Mouse (Mus musculus) heart, adult 2 months (tissue): ENCODE data around the gene Tab2. TPM values are rescaled to one million over a fixed set of nuclear protein-coding genes. Genes with fewer than 3 reads are reported as not detected.

Source experiments
- DNase-seq, 2 experiments: peaks; one replicate each; pipeline ENCODE4 v3.0.0; 2021
- H3K27ac ChIP-seq: fragments of 200-600 bp; 2 replicates; pipeline ENCODE4 v1.8.1; 2022
- H3K27me3 ChIP-seq: fragments of 200-500 bp; 2 replicates; pipeline ENCODE4 v1.6.1; 2012; ENCODE audit warnings: mild to moderate bottlenecking, low read length, inconsistent platforms, mixed read lengths; ENCODE audit not compliant: control insufficient read depth, insufficient read depth
- H3K36me3 ChIP-seq: fragments of 200-500 bp; 2 replicates; pipeline ENCODE4 v1.6.1; 2012; ENCODE audit warnings: low read length, inconsistent platforms; ENCODE audit not compliant: control insufficient read depth, insufficient read depth
- H3K4me1 ChIP-seq: fragments of 200-500 bp; 2 replicates; pipeline ENCODE4 v1.6.1; 2011; ENCODE audit warnings: low read length; ENCODE audit not compliant: control insufficient read depth, insufficient read depth
- H3K4me3 ChIP-seq: fragments of 200-600 bp; 2 replicates; pipeline ENCODE4 v1.8.1; 2022
- H3K79me2 ChIP-seq: fragments of 200-500 bp; replicated peaks from 2 replicates; pipeline ENCODE4 v1.6.1; 2012; ENCODE audit warnings: mild to moderate bottlenecking, inconsistent platforms, low read length, moderate library complexity, mixed read lengths; ENCODE audit not compliant: control insufficient read depth, insufficient read depth
- H3K9ac ChIP-seq: fragments of 200-500 bp; 2 replicates; pipeline ENCODE4 v1.6.1; 2012; ENCODE audit warnings: low read depth, mild to moderate bottlenecking, control low read depth, inconsistent platforms, low read length, mixed read lengths
- CTCF ChIP-seq: fragments of 200-600 bp; IDR thresholded peaks from 2 replicates; pipeline ENCODE4 v1.8.1; 2022; ENCODE audit warnings: antibody characterized with exemption, mild to moderate bottlenecking, moderate library complexity
- EP300 ChIP-seq: fragments of 200-500 bp; IDR thresholded peaks from 2 replicates; pipeline ENCODE4 v1.6.1; 2011; ENCODE audit warnings: low read depth, low read length, control low read depth; ENCODE audit not compliant: insufficient read depth
- POLR2A ChIP-seq: fragments of 200-500 bp; IDR thresholded peaks from 2 replicates; pipeline ENCODE4 v1.6.1; 2011; ENCODE audit warnings: mild to moderate bottlenecking, low read depth, low read length, control low read depth; ENCODE audit not compliant: insufficient read depth
- WGBS: fragments of 180-500 bp; shearing (Covaris S2); methylation state at CpG from one replicate; pipeline ENCODE4 v1.1.7; 2018; 5-methylcytosine and 5-hydroxymethylcytosine counted together
- intact Hi-C: fragments of 180-260 bp; cut with DNase I; formaldehyde crosslinking; loops from one replicate; pipeline ENCODE4 v1.15.1; 2025
- long read RNA-seq: library from polyadenylated mRNA; stranded (forward); transcript quantifications from one replicate; pipeline ENCODE4 v2.0.0, GENCODE M21; 2021
- polyA plus RNA-seq: library from polyadenylated mRNA; depleted of rRNA; stranded (reverse); fragments of >200 nt; gene quantifications from 2 replicates; pipeline ENCODE4 v1.2.3, GENCODE M21; 2012; rRNA removed
- total RNA-seq, 2 experiments: library from RNA; stranded (reverse); gene quantifications; 2 replicates each; pipeline ENCODE4 v1.2.3; 2021

Gene Tab2
- total RNA-seq (10 to 100 TPM; 46.4 to 50.4 TPM), polyA plus RNA-seq (32.2 and 54.3 TPM in 2 replicates)
- long read RNA-seq, partial matches to known transcripts = 1 of 11 reads
- long read RNA-seq, other reads (novel, unspliced or antisense) = 10 of 11 reads

DNA sequence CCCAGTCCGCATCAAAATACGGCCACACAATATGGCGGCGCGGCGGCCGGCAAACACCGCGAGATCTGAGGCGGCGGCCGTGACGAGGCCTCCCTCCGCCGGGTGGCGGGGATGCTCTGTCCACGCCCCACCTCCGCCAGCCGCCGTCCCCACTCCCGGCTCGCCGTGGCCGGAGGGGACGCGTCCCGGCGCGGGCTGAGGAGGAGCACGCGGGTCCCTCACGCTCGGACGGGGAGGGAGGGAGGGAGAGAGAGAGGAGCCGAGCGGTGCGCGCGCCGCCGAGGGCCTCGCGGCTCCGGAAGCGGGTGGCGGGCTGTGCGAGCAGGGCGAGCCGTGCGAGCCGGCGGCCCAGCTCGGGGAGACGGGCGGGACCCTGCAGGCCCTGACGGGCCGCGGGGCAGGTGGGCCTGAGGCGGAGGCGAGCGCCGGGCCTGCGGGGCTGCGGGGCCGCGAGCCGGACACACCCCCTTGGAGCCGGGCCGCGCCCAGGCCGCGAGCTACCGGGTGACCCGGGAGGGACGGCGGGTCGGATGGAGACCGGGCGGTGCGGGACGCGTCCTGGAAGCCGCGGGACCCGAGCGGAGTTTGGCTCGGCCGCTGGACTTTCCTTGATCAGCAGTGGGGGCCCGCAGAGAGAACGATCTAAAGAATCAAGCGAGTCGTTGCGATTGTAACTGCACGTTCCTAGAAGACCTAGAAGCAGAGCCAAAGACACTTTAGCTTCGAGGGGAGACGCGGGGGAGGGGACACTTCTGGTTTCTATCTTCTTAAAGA lies at the start of gene Tab2:
Tab2 (minus strand) TSS at position 3 of the 774 bp plus-strand sequence.
- intact Hi-C loops = loop anchor here (5.0 to 10.0 kb wide), 3 partner anchors 44 to 272 kb away; partner anchors contain the start of genes Ginm1, Lats1, Pcmt1 and Ppil4
- no peak for TF ChIP-seq CTCF
- no peak; the same call in 1 of the 2 replicates for TF ChIP-seq POLR2A
- TF ChIP-seq EP300 = no peak

GRCm38 (mm10) chr10:7992258-7992919 lies 36.4 kb upstream of the Tab2 start:
- H3K79me2 ChIP-seq = no peaks in the 10 kb centered on the region
- intact Hi-C loops = no loop called here
- H3K4me1 ChIP-seq = no peaks in the 10 kb centered on the region
- TF ChIP-seq POLR2A (no peak), EP300 (no peak), CTCF (no peak)
- no peak overlapping the region for H3K9ac ChIP-seq
- DNase-seq = no peak
- H3K4me3 ChIP-seq = no peak overlapping the region
- no peaks in the 10 kb centered on the region for H3K36me3 ChIP-seq
- H3K27me3 ChIP-seq = no peaks in the 10 kb centered on the region
- H3K27ac ChIP-seq = no peak overlapping the region
- WGBS = 74% methylated on average over 10 of the region's 10 CpGs

More for the DNA sequence above, at the start of gene Tab2:
- peaks cover 5% of the 10 kb centered on the region for H3K79me2 ChIP-seq
- DNase-seq = peak; percentile 95
- under 1% methylated on average over 91 of the region's 97 CpGs for WGBS
- H3K27ac ChIP-seq = peak within 1 kb of the TSS; percentile 84
- peaks cover 10% of the 10 kb centered on the region for H3K36me3 ChIP-seq
- no peaks in the 10 kb centered on the region for H3K27me3 ChIP-seq
- H3K4me3 ChIP-seq = peak within 1 kb of the TSS; percentile 79
- peak within 1 kb of the TSS; percentile 99 for H3K9ac ChIP-seq
- H3K4me1 ChIP-seq = peaks cover 1% of the 10 kb centered on the region; the same call in 1 of the 2 replicates

GRCm38 (mm10) chr10:7991596-7991995 lies 35.6 kb upstream of the Tab2 start:
- intact Hi-C loops = no loop called here

GRCm38 (mm10) chr10:7987521-7987920 lies 31.5 kb upstream of the Tab2 start:
- WGBS = 93% methylated on average over 8 of the region's 8 CpGs
- intact Hi-C loops = no loop called here
- Histone ChIP-seq H3K79me2 (no peaks in the 10 kb centered on the region), H3K27me3 (no peaks in the 10 kb centered on the region), H3K9ac (no peak overlapping the region), H3K4me1 (no peaks in the 10 kb centered on the region), H3K27ac (no peak overlapping the region), H3K4me3 (no peak overlapping the region), H3K36me3 (no peaks in the 10 kb centered on the region)
- DNase-seq = no peak
- no peak for TF ChIP-seq CTCF
- no peak for TF ChIP-seq POLR2A
- TF ChIP-seq EP300 = no peak

More at GRCm38 (mm10) chr10:7991596-7991995, 35.6 kb upstream of the Tab2 start:
- Histone ChIP-seq H3K4me1 (no peaks in the 10 kb centered on the region), H3K27me3 (no peaks in the 10 kb centered on the region), H3K4me3 (no peak overlapping the region), H3K27ac (no peak overlapping the region), H3K79me2 (no peaks in the 10 kb centered on the region), H3K9ac (no peak overlapping the region), H3K36me3 (no peaks in the 10 kb centered on the region)
- 29% methylated on average over 5 of the region's 5 CpGs for WGBS
- TF ChIP-seq CTCF = no peak
- no peak for TF ChIP-seq EP300
- no peak for TF ChIP-seq POLR2A
- no peak for DNase-seq

GRCm38 (mm10) chr10:7976462-7976861 lies 20.4 kb upstream of the Tab2 start:
- no peaks in the 10 kb centered on the region for H3K36me3 ChIP-seq
- H3K27ac ChIP-seq = no peak overlapping the region
- intact Hi-C loops = no loop called here
- H3K4me1 ChIP-seq = no peaks in the 10 kb centered on the region
- H3K27me3 ChIP-seq = no peaks in the 10 kb centered on the region
- H3K4me3 ChIP-seq = no peak overlapping the region
- WGBS = 89% methylated on average over 9 of the region's 9 CpGs
- TF ChIP-seq CTCF (no peak), POLR2A (no peak), EP300 (no peak)
- H3K79me2 ChIP-seq = no peaks in the 10 kb centered on the region
- no peak overlapping the region for H3K9ac ChIP-seq
- DNase-seq = no peak
